Mouse (Mus musculus): ENCODE results near the gene Cbfa2t3. TPM values are rescaled to one million over a fixed set of nuclear protein-coding genes. Genes with fewer than 3 reads are reported as not detected.

The Cbfa2t3 gene
- polyA plus RNA-seq, 1 experiment: 22.7 TPM

- Histone ChIP-seq H3K4me3 (ENCODE audit: insufficient read depth, low read depth, low read length) (peak overlapping the region; percentile 70), H3K27ac (replicated peaks; ENCODE audit: low read depth, low read length) (peak overlapping the region; percentile 33; the same call in 1 of the 2 replicates), H3K4me1 (ENCODE audit: control insufficient read depth, insufficient read depth, insufficient read length, low read length) (peaks cover 7% of the 10 kb centered on the region; the same call in 1 of the 2 replicates)
Measured at GRCm38 (mm10) chr8:122610612-122611277, 88.2 kb downstream of the Cbfa2t3 start.

GRCm38 (mm10) chr8:122610209-122610608, 88.7 kb downstream of the Cbfa2t3 start:
- H3K4me1 ChIP-seq (ENCODE audit: control insufficient read depth, insufficient read depth, insufficient read length, low read length): peaks cover 7% of the 10 kb centered on the region; the same call in 1 of the 2 replicates
- H3K4me3 ChIP-seq (ENCODE audit: insufficient read depth, low read depth, low read length): no peak overlapping the region
- H3K27ac ChIP-seq (replicated peaks; ENCODE audit: low read depth, low read length): no peak overlapping the region

DNA sequence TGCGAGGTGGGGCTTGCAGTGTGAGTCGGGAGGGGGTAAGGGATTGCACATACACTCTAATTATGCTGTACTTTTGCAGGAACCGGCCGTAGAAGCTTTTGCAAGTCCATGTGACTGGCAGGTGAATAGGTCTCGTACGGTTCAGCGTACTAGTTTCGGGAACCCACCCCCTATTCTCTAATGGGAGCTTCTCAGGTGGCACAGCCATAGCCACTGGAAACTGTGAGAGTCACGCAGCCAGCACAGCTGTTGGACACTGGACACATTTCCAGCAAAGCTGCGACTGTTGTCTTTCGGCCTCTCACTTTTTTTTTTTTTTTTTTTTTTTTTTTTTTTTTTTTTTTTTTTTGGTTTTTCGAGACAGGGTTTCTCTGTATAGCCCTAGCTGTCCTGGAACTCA, 92.1 kb downstream of the Cbfa2t3 start:
- Histone ChIP-seq H3K27ac (replicated peaks; ENCODE audit: low read depth, low read length) (no peak overlapping the region), H3K4me1 (ENCODE audit: control insufficient read depth, insufficient read depth, insufficient read length, low read length) (0 out of 2 replicates have a peak, but pooled peaks cover 2% of the 10 kb centered on the region), H3K4me3 (ENCODE audit: insufficient read depth, low read depth, low read length) (no peak overlapping the region)

DNA sequence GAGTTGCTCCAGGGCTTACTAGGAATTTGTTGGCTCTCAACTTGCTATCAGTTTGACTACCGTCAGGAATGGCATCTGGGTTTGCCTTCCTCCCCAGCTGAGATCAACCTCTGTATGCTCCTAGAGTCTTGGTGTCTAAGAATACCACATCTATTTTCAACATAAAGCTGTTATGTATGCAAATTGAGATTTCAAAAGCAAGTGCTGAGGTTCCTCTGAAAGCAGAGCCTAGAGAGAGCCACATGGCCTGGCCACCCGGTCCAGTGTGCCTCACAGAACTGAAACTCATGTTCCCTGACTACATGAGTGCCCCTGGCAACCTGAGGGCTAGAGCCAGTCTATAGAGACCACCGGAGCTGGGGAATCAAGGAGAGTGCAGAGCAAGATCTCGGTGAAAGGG, 93.5 kb downstream of the Cbfa2t3 start:
- no peak overlapping the region for H3K4me3 ChIP-seq (ENCODE audit: insufficient read depth, low read depth, low read length)
- H3K27ac ChIP-seq (replicated peaks; ENCODE audit: low read depth, low read length): no peak overlapping the region
- H3K4me1 ChIP-seq (ENCODE audit: control insufficient read depth, insufficient read depth, insufficient read length, low read length): no peaks in the 10 kb centered on the region

DNA sequence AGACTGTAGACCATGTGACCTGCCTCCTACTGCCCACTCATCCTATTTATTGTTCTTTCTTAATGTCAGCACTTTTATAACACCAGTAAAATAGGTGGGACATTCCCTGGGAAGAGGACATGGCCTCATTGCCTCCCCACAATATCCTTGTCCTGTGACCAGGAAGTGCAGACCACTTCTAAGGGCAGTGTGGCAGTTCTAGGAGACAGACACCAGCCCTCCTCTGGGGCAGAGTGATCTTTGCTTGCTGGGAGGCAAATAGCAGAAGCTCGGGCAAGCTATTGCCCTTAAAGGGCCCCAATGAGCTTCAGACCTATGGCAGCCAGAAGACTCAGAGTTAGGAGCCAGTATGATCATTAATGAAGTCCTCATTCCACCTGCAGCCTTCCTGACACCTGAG, 94.3 kb downstream of the Cbfa2t3 start:
- Histone ChIP-seq H3K27ac (replicated peaks; ENCODE audit: low read depth, low read length) (no peak overlapping the region), H3K4me3 (ENCODE audit: insufficient read depth, low read depth, low read length) (no peak overlapping the region), H3K4me1 (ENCODE audit: control insufficient read depth, insufficient read depth, insufficient read length, low read length) (no peaks in the 10 kb centered on the region)

DNA sequence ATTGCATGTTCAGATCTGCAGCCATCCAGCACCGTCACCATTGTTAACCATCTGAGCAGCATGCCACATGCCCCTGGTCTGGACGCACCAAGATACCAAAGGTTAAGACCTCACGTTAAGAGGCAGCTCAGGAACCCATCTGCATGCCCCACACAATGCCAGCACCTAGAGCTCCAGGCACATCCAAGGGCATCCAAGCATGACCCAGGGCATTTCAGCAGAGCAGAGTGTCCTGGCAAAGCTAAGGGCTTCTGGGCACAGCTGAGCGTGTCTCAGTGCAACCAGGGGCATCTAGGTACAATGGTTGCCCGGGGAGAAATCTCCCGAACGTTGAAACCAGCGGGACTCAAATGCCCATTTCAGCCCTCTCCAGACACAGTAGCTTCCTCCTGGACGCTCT, 98.2 kb downstream of the Cbfa2t3 start:
- Histone ChIP-seq H3K4me1 (ENCODE audit: control insufficient read depth, insufficient read depth, insufficient read length, low read length) (no peaks in the 10 kb centered on the region), H3K27ac (replicated peaks; ENCODE audit: low read depth, low read length) (no peak overlapping the region), H3K4me3 (ENCODE audit: insufficient read depth, low read depth, low read length) (no peak overlapping the region)

DNA sequence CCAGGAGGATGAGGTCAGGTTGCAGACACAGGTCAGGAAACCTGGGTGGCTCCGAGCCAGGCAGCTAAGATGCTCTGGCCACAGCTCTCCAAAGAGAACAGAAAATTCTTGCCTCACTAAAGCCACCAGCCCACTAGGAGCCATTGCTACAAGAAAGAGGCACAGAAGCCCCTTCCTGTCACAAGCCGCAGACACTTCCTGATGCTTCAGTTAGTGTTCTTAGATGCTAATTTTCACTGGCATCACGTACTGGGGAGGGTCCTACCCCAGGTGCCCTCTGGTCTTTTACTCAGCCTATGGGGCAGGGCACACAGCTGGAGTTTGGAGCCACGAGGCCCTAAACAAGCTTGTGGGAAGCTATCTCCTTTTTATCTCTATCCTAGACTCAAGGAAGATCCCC, 102.9 kb downstream of the Cbfa2t3 start:
- H3K4me1 ChIP-seq (ENCODE audit: control insufficient read depth, insufficient read depth, insufficient read length, low read length): no peaks in the 10 kb centered on the region
- H3K4me3 ChIP-seq (ENCODE audit: insufficient read depth, low read depth, low read length): no peak overlapping the region
- H3K27ac ChIP-seq (replicated peaks; ENCODE audit: low read depth, low read length): no peak overlapping the region

- Histone ChIP-seq H3K4me3 (ENCODE audit: insufficient read depth, low read depth, low read length) (no peak overlapping the region), H3K4me1 (ENCODE audit: control insufficient read depth, insufficient read depth, insufficient read length, low read length) (no peaks in the 10 kb centered on the region), H3K27ac (replicated peaks; ENCODE audit: low read depth, low read length) (no peak overlapping the region)
Measured at GRCm38 (mm10) chr8:122593783-122594507, 105.0 kb downstream of the Cbfa2t3 start.

GRCm38 (mm10) chr8:122593240-122593639, 105.7 kb downstream of the Cbfa2t3 start:
- Histone ChIP-seq H3K27ac (replicated peaks; ENCODE audit: low read depth, low read length) (no peak overlapping the region), H3K4me3 (ENCODE audit: insufficient read depth, low read depth, low read length) (no peak overlapping the region), H3K4me1 (ENCODE audit: control insufficient read depth, insufficient read depth, insufficient read length, low read length) (no peaks in the 10 kb centered on the region)

DNA sequence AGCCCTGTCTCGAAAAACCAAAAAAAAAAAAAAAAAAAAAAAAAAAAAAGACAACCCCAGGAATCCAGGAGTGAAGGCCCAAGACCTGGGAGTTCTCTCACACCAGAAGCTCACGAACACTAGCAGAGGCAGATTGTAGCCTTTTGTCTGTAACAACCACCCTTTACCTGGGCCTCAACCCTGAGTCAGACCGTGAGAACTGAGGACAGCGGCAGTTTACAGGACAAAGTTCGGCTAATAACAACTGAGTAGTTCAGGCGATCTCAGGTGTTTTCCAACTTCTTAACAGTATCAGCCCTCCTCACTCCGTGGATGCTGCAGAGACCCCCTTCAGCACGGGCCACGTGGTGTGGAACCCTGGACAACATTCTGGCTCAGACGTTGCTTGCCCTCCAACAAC, 112.2 kb downstream of the Cbfa2t3 start:
- H3K4me3 ChIP-seq (ENCODE audit: insufficient read depth, low read depth, low read length): no peak overlapping the region
- H3K27ac ChIP-seq (replicated peaks; ENCODE audit: low read depth, low read length): no peak overlapping the region
- H3K4me1 ChIP-seq (ENCODE audit: control insufficient read depth, insufficient read depth, insufficient read length, low read length): 0 out of 2 replicates have a peak, but pooled peaks cover 4% of the 10 kb centered on the region

- Histone ChIP-seq H3K4me3 (ENCODE audit: insufficient read depth, low read depth, low read length) (no peak overlapping the region), H3K27ac (replicated peaks; ENCODE audit: low read depth, low read length) (no peak overlapping the region), H3K4me1 (ENCODE audit: control insufficient read depth, insufficient read depth, insufficient read length, low read length) (0 out of 2 replicates have a peak, but pooled peaks cover 4% of the 10 kb centered on the region)
Measured at GRCm38 (mm10) chr8:122586171-122586570, 112.7 kb downstream of the Cbfa2t3 start.

DNA sequence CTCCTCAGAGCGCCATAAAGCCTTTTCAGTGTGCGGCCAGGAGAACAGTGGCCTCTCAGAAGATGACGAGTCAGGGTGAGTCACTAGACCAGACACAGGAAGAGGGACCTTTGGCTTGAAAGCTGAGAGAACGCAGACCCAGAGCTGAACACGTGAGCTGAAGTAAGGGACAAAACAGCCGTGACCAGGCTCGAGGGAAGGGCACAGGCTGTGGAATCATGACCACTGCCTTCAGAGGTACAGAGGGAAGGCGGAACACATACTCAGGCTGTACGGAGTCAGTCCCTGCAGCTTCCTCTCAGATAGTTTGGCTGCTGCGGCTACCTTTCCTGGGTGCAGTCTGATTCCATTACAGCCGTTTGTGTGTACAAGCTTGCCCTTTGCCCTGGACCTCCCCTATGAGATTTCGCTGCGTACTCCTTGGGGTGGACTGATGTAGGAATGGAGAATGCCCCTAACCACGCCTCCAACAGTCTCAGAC, 113.5 kb downstream of the Cbfa2t3 start:
- H3K4me1 ChIP-seq (ENCODE audit: control insufficient read depth, insufficient read depth, insufficient read length, low read length): 0 out of 2 replicates have a peak, but pooled peaks cover 4% of the 10 kb centered on the region
- H3K27ac ChIP-seq (replicated peaks; ENCODE audit: low read depth, low read length): no peak overlapping the region
- no peak overlapping the region for H3K4me3 ChIP-seq (ENCODE audit: insufficient read depth, low read depth, low read length)

- no peak overlapping the region for H3K27ac ChIP-seq (replicated peaks; ENCODE audit: low read depth, low read length)
- H3K4me1 ChIP-seq (ENCODE audit: control insufficient read depth, insufficient read depth, insufficient read length, low read length): 0 out of 2 replicates have a peak, but pooled peaks cover 4% of the 10 kb centered on the region
- no peak overlapping the region for H3K4me3 ChIP-seq (ENCODE audit: insufficient read depth, low read depth, low read length)
Measured at GRCm38 (mm10) chr8:122584981-122585380, 113.9 kb downstream of the Cbfa2t3 start.

- Histone ChIP-seq H3K4me1 (ENCODE audit: control insufficient read depth, insufficient read depth, insufficient read length, low read length) (peaks cover 5% of the 10 kb centered on the region; the same call in 1 of the 2 replicates), H3K4me3 (ENCODE audit: insufficient read depth, low read depth, low read length) (no peak overlapping the region), H3K27ac (replicated peaks; ENCODE audit: low read depth, low read length) (no peak overlapping the region)
Measured at GRCm38 (mm10) chr8:122580926-122581325, 118.0 kb downstream of the Cbfa2t3 start.

- Histone ChIP-seq H3K4me1 (ENCODE audit: control insufficient read depth, insufficient read depth, insufficient read length, low read length) (peaks cover 7% of the 10 kb centered on the region), H3K27ac (replicated peaks; ENCODE audit: low read depth, low read length) (no peak overlapping the region), H3K4me3 (ENCODE audit: insufficient read depth, low read depth, low read length) (no peak overlapping the region)
Measured at GRCm38 (mm10) chr8:122579196-122579595, 119.7 kb downstream of the Cbfa2t3 start.

All from brown adipose tissue, adult 24 weeks (tissue).